Mouse (Mus musculus): Measurements from ENCODE around the gene Rnd3. TPM values are rescaled to one million over a fixed set of nuclear protein-coding genes. Genes with fewer than 3 reads are reported as not detected.

Gene Rnd3
- polyA plus RNA-seq (2015; fragmentation: Nextera tagmentation; extraction: Ambion mirVana): 142 and 151 TPM in 2 replicates

GRCm38 (mm10) chr2:51148975-51149374, at the start of gene Rnd3:
Gene Rnd3, minus strand, starts transcription at chr2:51149111.
- Histone ChIP-seq H3K4me1 (peaks cover 18% of the 10 kb centered on the region), H3K4me2 (replicated peaks) (peak within 1 kb of the TSS; percentile 62), H3K9me3 (no peaks in the 10 kb centered on the region), H3K36me3 (no peaks in the 10 kb centered on the region), H3K4me3 (peak within 1 kb of the TSS; percentile 85), H3K27me3 (no peaks in the 10 kb centered on the region), H3K27ac (replicated peaks) (peak within 1 kb of the TSS; percentile 92), H3K9ac (replicated peaks) (peak within 1 kb of the TSS; percentile 94)
- WGBS: under 1% methylated on average over 25 of the region's 25 CpGs
- peak; percentile 87 for ATAC-seq (replicated peaks)

- WGBS: 78% methylated on average over 2 of the region's 2 CpGs
- no peaks in the 10 kb centered on the region for H3K4me1 ChIP-seq
These were observed 43.4 kb upstream of the Rnd3 start for GRCm38 (mm10) chr2:51192319-51192718.

GRCm38 (mm10) chr2:51185762-51186161, 36.9 kb upstream of the Rnd3 start:
- Histone ChIP-seq H3K9ac (replicated peaks) (no peak overlapping the region), H3K27me3 (no peaks in the 10 kb centered on the region), H3K27ac (replicated peaks) (no peak overlapping the region), H3K9me3 (no peaks in the 10 kb centered on the region), H3K36me3 (no peaks in the 10 kb centered on the region), H3K4me3 (no peak overlapping the region), H3K4me2 (replicated peaks) (no peak overlapping the region), H3K4me1 (no peaks in the 10 kb centered on the region)
- 79% methylated on average over 2 of the region's 2 CpGs for WGBS
- no peak for ATAC-seq (replicated peaks)

More at GRCm38 (mm10) chr2:51192319-51192718, 43.4 kb upstream of the Rnd3 start:
- no peaks in the 10 kb centered on the region for H3K9me3 ChIP-seq
- no peak overlapping the region for H3K4me3 ChIP-seq
- no peak overlapping the region for H3K27ac ChIP-seq (replicated peaks)
- no peaks in the 10 kb centered on the region for H3K27me3 ChIP-seq
- no peak overlapping the region for H3K4me2 ChIP-seq (replicated peaks)
- no peak for ATAC-seq (replicated peaks)
- H3K9ac ChIP-seq (replicated peaks): no peak overlapping the region
- H3K36me3 ChIP-seq: no peaks in the 10 kb centered on the region

- WGBS: 88% methylated on average over 4 of the region's 4 CpGs
- Histone ChIP-seq H3K9me3 (no peaks in the 10 kb centered on the region), H3K4me2 (replicated peaks) (no peak overlapping the region), H3K4me3 (no peak overlapping the region), H3K27me3 (no peaks in the 10 kb centered on the region), H3K9ac (replicated peaks) (no peak overlapping the region), H3K4me1 (no peaks in the 10 kb centered on the region), H3K36me3 (no peaks in the 10 kb centered on the region), H3K27ac (replicated peaks) (no peak overlapping the region)
- ATAC-seq (replicated peaks): no peak
These were observed 34.1 kb upstream of the Rnd3 start for GRCm38 (mm10) chr2:51182990-51183389.

- no peaks in the 10 kb centered on the region for H3K4me1 ChIP-seq
- H3K9ac ChIP-seq (replicated peaks): no peak overlapping the region
- H3K36me3 ChIP-seq: no peaks in the 10 kb centered on the region
- H3K4me3 ChIP-seq: no peak overlapping the region
- H3K27me3 ChIP-seq: no peaks in the 10 kb centered on the region
- H3K9me3 ChIP-seq: no peaks in the 10 kb centered on the region
- H3K27ac ChIP-seq (replicated peaks): no peak overlapping the region
- no peak overlapping the region for H3K4me2 ChIP-seq (replicated peaks)
- ATAC-seq (replicated peaks): no peak
These were observed 32.5 kb upstream of the Rnd3 start for GRCm38 (mm10) chr2:51181376-51181775.

- H3K4me3 ChIP-seq: no peak overlapping the region
- no peaks in the 10 kb centered on the region for H3K27me3 ChIP-seq
- H3K4me1 ChIP-seq: peaks cover 5% of the 10 kb centered on the region; the same call in 1 of the 2 replicates
- WGBS: 87% methylated on average over 3 of the region's 3 CpGs
- H3K9ac ChIP-seq (replicated peaks): no peak overlapping the region
- no peaks in the 10 kb centered on the region for H3K36me3 ChIP-seq
- no peak for ATAC-seq (replicated peaks)
- H3K9me3 ChIP-seq: no peaks in the 10 kb centered on the region
- no peak overlapping the region for H3K4me2 ChIP-seq (replicated peaks)
- no peak overlapping the region for H3K27ac ChIP-seq (replicated peaks)
These were observed 30.2 kb upstream of the Rnd3 start for GRCm38 (mm10) chr2:51179096-51179495.

- Histone ChIP-seq H3K4me3 (no peak overlapping the region), H3K9me3 (no peaks in the 10 kb centered on the region), H3K9ac (replicated peaks) (no peak overlapping the region), H3K27me3 (no peaks in the 10 kb centered on the region), H3K4me2 (replicated peaks) (no peak overlapping the region), H3K27ac (replicated peaks) (no peak overlapping the region), H3K4me1 (peaks cover 5% of the 10 kb centered on the region; the same call in 1 of the 2 replicates), H3K36me3 (no peaks in the 10 kb centered on the region)
- ATAC-seq (replicated peaks): no peak
- WGBS: 77% methylated on average over 3 of the region's 3 CpGs
These were observed 28.7 kb upstream of the Rnd3 start for GRCm38 (mm10) chr2:51177615-51178014.

- no peaks in the 10 kb centered on the region for H3K36me3 ChIP-seq
- no peak overlapping the region for H3K4me2 ChIP-seq (replicated peaks)
- WGBS: 69% methylated on average over 5 of the region's 5 CpGs
- no peaks in the 10 kb centered on the region for H3K9me3 ChIP-seq
- no peak overlapping the region for H3K4me3 ChIP-seq
- peaks cover 5% of the 10 kb centered on the region; the same call in 1 of the 2 replicates for H3K4me1 ChIP-seq
- no peak overlapping the region for H3K9ac ChIP-seq (replicated peaks)
- ATAC-seq (replicated peaks): no peak
- H3K27me3 ChIP-seq: no peaks in the 10 kb centered on the region
- H3K27ac ChIP-seq (replicated peaks): no peak overlapping the region
These were observed 26.4 kb upstream of the Rnd3 start for GRCm38 (mm10) chr2:51175276-51175675.

GRCm38 (mm10) chr2:51161110-51161509, 12.2 kb upstream of the Rnd3 start:
- no peak overlapping the region for H3K4me3 ChIP-seq
- H3K9me3 ChIP-seq: no peaks in the 10 kb centered on the region
- H3K9ac ChIP-seq (replicated peaks): no peak overlapping the region
- whole genome bisulfite sequencing: 29% methylated on average over 2 of the region's 2 CpGs
- no peaks in the 10 kb centered on the region for H3K27me3 ChIP-seq
- ATAC-seq (replicated peaks): no peak
- H3K36me3 ChIP-seq: no peaks in the 10 kb centered on the region
- no peak overlapping the region for H3K27ac ChIP-seq (replicated peaks)
- no peaks in the 10 kb centered on the region for H3K4me1 ChIP-seq
- no peak overlapping the region for H3K4me2 ChIP-seq (replicated peaks)

- H3K4me1 ChIP-seq: peaks cover 23% of the 10 kb centered on the region
- peak; percentile 38 for ATAC-seq (replicated peaks)
- H3K27ac ChIP-seq (replicated peaks): peak overlapping the region; percentile 92
- peak overlapping the region; percentile 62 for H3K4me2 ChIP-seq (replicated peaks)
- no peaks in the 10 kb centered on the region for H3K27me3 ChIP-seq
- H3K9me3 ChIP-seq: no peaks in the 10 kb centered on the region
- peak overlapping the region; percentile 85 for H3K4me3 ChIP-seq
- under 1% methylated on average over 20 of the region's 20 CpGs for WGBS
- H3K36me3 ChIP-seq: no peaks in the 10 kb centered on the region
- H3K9ac ChIP-seq (replicated peaks): peak overlapping the region; percentile 94
These were observed 457 bp downstream of the Rnd3 start for GRCm38 (mm10) chr2:51148454-51148853.

GRCm38 (mm10) chr2:51148065-51148407, 875 bp downstream of the Rnd3 start:
- Histone ChIP-seq H3K27me3 (no peaks in the 10 kb centered on the region), H3K27ac (replicated peaks) (peak overlapping the region; percentile 92), H3K9me3 (no peaks in the 10 kb centered on the region), H3K4me2 (replicated peaks) (peak overlapping the region; percentile 62), H3K4me1 (peaks cover 28% of the 10 kb centered on the region), H3K4me3 (peak overlapping the region; percentile 85), H3K9ac (replicated peaks) (peak overlapping the region; percentile 94), H3K36me3 (no peaks in the 10 kb centered on the region)
- WGBS: under 1% methylated on average over 20 of the region's 20 CpGs
- peak; percentile 21 for ATAC-seq (replicated peaks)

GRCm38 (mm10) chr2:51147318-51148064, 1.4 kb downstream of the Rnd3 start:
- WGBS: under 1% methylated on average over 45 of the region's 45 CpGs

More at GRCm38 (mm10) chr2:51147318-51148064, 1.4 kb downstream of the Rnd3 start:
- H3K4me2 ChIP-seq (replicated peaks): peak overlapping the region; percentile 62
- ATAC-seq (replicated peaks): peak; percentile 46
- H3K27me3 ChIP-seq: no peaks in the 10 kb centered on the region
- peak overlapping the region; percentile 94 for H3K9ac ChIP-seq (replicated peaks)
- no peaks in the 10 kb centered on the region for H3K36me3 ChIP-seq
- peaks cover 33% of the 10 kb centered on the region for H3K4me1 ChIP-seq
- peak overlapping the region; percentile 92 for H3K27ac ChIP-seq (replicated peaks)
- H3K4me3 ChIP-seq: peak overlapping the region; percentile 85
- no peaks in the 10 kb centered on the region for H3K9me3 ChIP-seq

Data from forebrain, embryonic 15.5 days (tissue).